Mouse (Mus musculus): ENCODE measurements around the gene F12. TPM values are rescaled to one million over a fixed set of nuclear protein-coding genes. Genes with fewer than 3 reads are reported as not detected.
A peak's percentile ranks its signal among the peaks of the same experiment; 100 is the strongest.

Gene F12
- total and polyA plus RNA-seq, 3 experiments, result not detected

DNA sequence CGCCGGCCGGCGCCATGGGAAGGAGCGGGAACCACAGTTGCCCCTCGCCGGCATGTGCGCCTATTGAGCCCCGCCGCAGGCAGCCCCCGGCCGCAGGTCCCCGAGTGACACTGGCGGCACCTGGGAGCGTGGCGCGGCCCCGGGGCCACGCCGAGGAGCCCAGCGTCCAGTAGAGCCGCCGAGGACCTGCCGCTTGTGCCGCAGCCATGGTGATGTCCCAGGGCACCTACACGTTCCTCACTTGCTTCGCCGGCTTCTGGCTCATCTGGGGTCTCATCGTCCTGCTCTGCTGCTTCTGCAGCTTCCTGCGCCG lies 45.2 kb upstream of the F12 start:
- peaks cover 60% of the 10 kb centered on the region for H3K27me3 ChIP-seq (replicated peaks)
- H3K9me3 ChIP-seq (replicated peaks; ENCODE audit: low read length), result peaks cover 4% of the 10 kb centered on the region
- no peak for TF ChIP-seq MYC (IDR thresholded peaks at IDR 0.05; ENCODE audit: low read depth, low read length)
- TF ChIP-seq E2F4 (IDR thresholded peaks at IDR 0.05; ENCODE audit: insufficient replicate concordance, low read depth, low read length), result no peak
- no peak for TF ChIP-seq ZKSCAN1 (IDR thresholded peaks at IDR 0.05; ENCODE audit: borderline replicate concordance, low read depth, low read length)
- no peak for TF ChIP-seq MEF2A (IDR thresholded peaks at IDR 0.05; ENCODE audit: borderline replicate concordance, low read depth, low read length)
- TF ChIP-seq PAX5 (IDR thresholded peaks at IDR 0.05; ENCODE audit: low read length), result no peak
- TF ChIP-seq ETS1 (conservative IDR thresholded peaks at IDR 0.05; ENCODE audit: low read depth, low read length), result no peak
- TF ChIP-seq UBTF (IDR thresholded peaks at IDR 0.05; ENCODE audit: low read depth, low read length), result no peak; the same call in 1 of the 2 replicates
- TF ChIP-seq MAX (IDR thresholded peaks at IDR 0.05; ENCODE audit: low read length), result no peak
- TF ChIP-seq RAD21 (IDR thresholded peaks at IDR 0.05; ENCODE audit: low read depth, low read length), result no peak
- no peak overlapping the region for H3K27ac ChIP-seq (ENCODE audit: insufficient read depth, low read depth)
- H3K4me3 ChIP-seq (replicated peaks in 1 of 3; ENCODE audit: low read depth in 2 of 3, low read length in 2 of 3, poor library complexity in 1 of 3), result peak overlapping the region; percentile 25 to 75 (median 49)
- H3K9ac ChIP-seq (ENCODE audit: insufficient read depth, low read depth), result no peak overlapping the region
- dilution Hi-C loops (cut with MboI; ENCODE audit: extremely low pct_ligation_motif_present, extremely low pct_unique_long_range_greater_than_20kb, low sequenced_read_pairs) (no loop called here), in situ Hi-C loops (cut with MboI; ENCODE audit: low pct_ligation_motif_present, low pct_unique_long_range_greater_than_20kb, low sequenced_read_pairs) (no loop called here)
- H3K4me1 ChIP-seq (ENCODE audit: control insufficient read depth in 1 of 2, insufficient read depth in 2 of 2), result peaks cover 0 to 33% of the 10 kb centered on the region in 2 experiments; a peak in 3 of 4 replicates
- DNase-seq (ENCODE audit: extremely low read depth), result no peak
- H3K4me2 ChIP-seq (ENCODE audit: insufficient read depth, low read depth, poor library complexity, severe bottlenecking), result peak overlapping the region; percentile 88
- peaks cover 0 to 5% of the 10 kb centered on the region in 2 experiments for H3K36me3 ChIP-seq (replicated peaks in 1 of 2; ENCODE audit: control insufficient read depth in 1 of 2, insufficient read depth in 1 of 2, low read length in 1 of 2)
- H3K79me2 ChIP-seq (replicated peaks; ENCODE audit: control insufficient read depth, extremely low read depth, insufficient read depth, poor library complexity, severe bottlenecking), result no peaks in the 10 kb centered on the region

GRCm38 (mm10) chr13:55471156-55471818 lies 44.7 kb upstream of the F12 start:
- peak overlapping the region; percentile 88 for H3K4me2 ChIP-seq (ENCODE audit: insufficient read depth, low read depth, poor library complexity, severe bottlenecking)
- peaks cover 0 to 7% of the 10 kb centered on the region in 2 experiments for H3K36me3 ChIP-seq (replicated peaks in 1 of 2; ENCODE audit: control insufficient read depth in 1 of 2, insufficient read depth in 1 of 2, low read length in 1 of 2)
- in situ Hi-C loops (cut with MboI; ENCODE audit: low pct_ligation_motif_present, low pct_unique_long_range_greater_than_20kb, low sequenced_read_pairs) (no loop called here), dilution Hi-C loops (cut with MboI; ENCODE audit: extremely low pct_ligation_motif_present, extremely low pct_unique_long_range_greater_than_20kb, low sequenced_read_pairs) (no loop called here)
- peak overlapping the region; percentile 25 to 75 (median 49) for H3K4me3 ChIP-seq (replicated peaks in 1 of 3; ENCODE audit: low read depth in 2 of 3, low read length in 2 of 3, poor library complexity in 1 of 3)
- no peak overlapping the region for H3K9ac ChIP-seq (ENCODE audit: insufficient read depth, low read depth)
- peaks cover 4% of the 10 kb centered on the region for H3K9me3 ChIP-seq (replicated peaks; ENCODE audit: low read length)
- peaks cover 0 to 34% of the 10 kb centered on the region in 2 experiments; a peak in 3 of 4 replicates for H3K4me1 ChIP-seq (ENCODE audit: control insufficient read depth in 1 of 2, insufficient read depth in 2 of 2)
- no peaks in the 10 kb centered on the region for H3K79me2 ChIP-seq (replicated peaks; ENCODE audit: control insufficient read depth, extremely low read depth, insufficient read depth, poor library complexity, severe bottlenecking)
- no peak overlapping the region for H3K27ac ChIP-seq (ENCODE audit: insufficient read depth, low read depth)
- peaks cover 57% of the 10 kb centered on the region for H3K27me3 ChIP-seq (replicated peaks)
- DNase-seq (ENCODE audit: extremely low read depth), result peak; percentile 76
- TF ChIP-seq JUN (IDR thresholded peaks at IDR 0.05; ENCODE audit: insufficient read depth, low read depth, low read length) (peak; percentile 75), KAT2A (IDR thresholded peaks at IDR 0.05; ENCODE audit: insufficient replicate concordance, low read length) (0 out of 2 replicates have a peak, but pooled peaks have one; percentile 61), NELFE (IDR thresholded peaks at IDR 0.05; ENCODE audit: low read depth, low read length) (no peak; the same call in 1 of the 2 replicates), MAX (IDR thresholded peaks at IDR 0.05; ENCODE audit: low read length) (peak; percentile 91), IRF4 (IDR thresholded peaks at IDR 0.05; ENCODE audit: low read depth, low read length) (peak; percentile 91), CHD1 (IDR thresholded peaks at IDR 0.05; ENCODE audit: low read depth, low read length) (no peak), SMC3 (IDR thresholded peaks at IDR 0.05; ENCODE audit: low read depth, low read length) (peak; percentile 93), POLR2AphosphoS2 (IDR thresholded peaks at IDR 0.05; ENCODE audit: low read depth, low read length) (no peak), USF1 (IDR thresholded peaks at IDR 0.05; ENCODE audit: low read depth, low read length) (no peak), UBTF (IDR thresholded peaks at IDR 0.05; ENCODE audit: low read depth, low read length) (no peak; the same call in none of the 2 replicates), RAD21 (IDR thresholded peaks at IDR 0.05; ENCODE audit: low read depth, low read length) (peak; percentile 89), BHLHE40 (IDR thresholded peaks at IDR 0.05; ENCODE audit: low read depth, low read length) (peak; percentile 82), JUND (conservative IDR thresholded peaks at IDR 0.05; ENCODE audit: low read depth, low read length) (peak; percentile 76), MAFK (IDR thresholded peaks at IDR 0.05; ENCODE audit: insufficient replicate concordance, low read length) (peak; percentile 69; the same call in 1 of the 2 replicates), ZKSCAN1 (IDR thresholded peaks at IDR 0.05; ENCODE audit: borderline replicate concordance, low read depth, low read length) (no peak), MYC (IDR thresholded peaks at IDR 0.05; ENCODE audit: low read depth, low read length) (peak; percentile 91), EP300 (IDR thresholded peaks at IDR 0.05; ENCODE audit: low read length) (no peak), GABPA (IDR thresholded peaks at IDR 0.05; ENCODE audit: insufficient replicate concordance, low read depth, low read length) (peak; percentile 46; the same call in 1 of the 2 replicates), NRF1 (IDR thresholded peaks at IDR 0.05; ENCODE audit: low read depth, low read length) (no peak), ELF1 (IDR thresholded peaks at IDR 0.05; ENCODE audit: low read depth, low read length) (peak; percentile 67), MXI1 (IDR thresholded peaks at IDR 0.05; ENCODE audit: low read depth, low read length) (peak; percentile 87), SIN3A (IDR thresholded peaks at IDR 0.05; ENCODE audit: low read length) (peak; percentile 86), TCF12 (IDR thresholded peaks at IDR 0.05; ENCODE audit: low read depth, low read length) (peak; percentile 73; the same call in 1 of the 2 replicates), MEF2A (IDR thresholded peaks at IDR 0.05; ENCODE audit: borderline replicate concordance, low read depth, low read length) (peak; percentile 87), TBP (conservative IDR thresholded peaks at IDR 0.05; ENCODE audit: low read depth, low read length) (no peak), HCFC1 (IDR thresholded peaks at IDR 0.05; ENCODE audit: low read depth, low read length) (peak; percentile 49), POLR2A (IDR thresholded peaks at IDR 0.05; ENCODE audit: low read depth, low read length) (no peak; the same call in 1 of the 2 replicates)

All from CH12.LX (cell line).